In genomic region chr5:123375262-123375661, GRCm38 (mm10) we compare ENCODE assay signal across 25 mouse cellular contexts.
"Had no signal": no experiment of that assay in that cellular context is flagged by ENCODE, and none has a peak within 500 bp of the region (broad histone marks: within the 10 kb centered on the region; RNA-seq: fewer than 3 reads in every experiment).

No protein-coding gene starts in this region.

- H3K27me3 ChIP-seq: heart, embryonic 13.5 days; heart, embryonic 15.5 days; hindbrain, embryonic 13.5 days; intestine, embryonic 15.5 days; limb, embryonic 12.5 days; liver, embryonic 12.5 days had no signal

- ATAC-seq: hindbrain, embryonic 16.5 days; inflammation-experienced regulatory T-cells, adult 6 months; intestine, embryonic 15.5 days; intestine, postnatal 0 days; liver, embryonic 12.5 days had no signal

- H3K9ac ChIP-seq: heart, embryonic 13.5 days; heart, embryonic 15.5 days; hindbrain, embryonic 13.5 days; intestine, embryonic 15.5 days; limb, embryonic 12.5 days; liver, embryonic 12.5 days; liver, embryonic 14.5 days had no signal

- DNase-seq: gastrocnemius, postnatal 14 days; gastrocnemius, postnatal 36 days; heart, adult 11 months; heart, adult 2 months; heart, postnatal 14 days; heart, postnatal 4 days; kidney, adult 8-10 months; kidney, postnatal 10 days; kidney, postnatal 25 days; kidney, postnatal 4 days; lung, adult 18-20 months had no signal

- H3K4me3 ChIP-seq: heart, adult 2 months; heart, embryonic 13.5 days; heart, embryonic 15.5 days; hindbrain, embryonic 13.5 days; intestine, embryonic 15.5 days; layer of hippocampus, adult 2 months; left cerebral cortex, adult 2 months; limb, embryonic 10.5 days; limb, embryonic 12.5 days; liver, embryonic 12.5 days had no signal

- H3K4me2 ChIP-seq: heart, embryonic 11.5 days; heart, embryonic 13.5 days; heart, embryonic 15.5 days; hindbrain, embryonic 13.5 days; intestine, embryonic 15.5 days; limb, embryonic 12.5 days; liver, embryonic 12.5 days had no signal

- H3K4me1 ChIP-seq: hindbrain, embryonic 13.5 days had no signal

- H3K9me3 ChIP-seq: heart, embryonic 13.5 days; heart, embryonic 15.5 days; hindbrain, embryonic 13.5 days; intestine, embryonic 15.5 days; limb, embryonic 10.5 days; limb, embryonic 12.5 days; liver, embryonic 12.5 days had no signal

- H3K27ac ChIP-seq: heart, adult 2 months; heart, embryonic 13.5 days; hindbrain, embryonic 13.5 days; left cerebral cortex, adult 2 months; limb, embryonic 10.5 days; limb, embryonic 12.5 days; liver, embryonic 12.5 days; liver, embryonic 14.5 days had no signal
